Mouse (Mus musculus) spleen, postnatal 36 days (tissue): ENCODE measurements around the gene Coro1c.
A peak's percentile ranks its signal among the peaks of the same experiment; 100 is the strongest.

ENCODE experiments used
- DNase-seq, 2 experiments: peaks; one replicate each; pipeline ENCODE4 v3.0.0; 2022; ENCODE audit warnings: low spot score in 2 of 2, mixed read lengths in 1 of 2

The Coro1c gene

DNA sequence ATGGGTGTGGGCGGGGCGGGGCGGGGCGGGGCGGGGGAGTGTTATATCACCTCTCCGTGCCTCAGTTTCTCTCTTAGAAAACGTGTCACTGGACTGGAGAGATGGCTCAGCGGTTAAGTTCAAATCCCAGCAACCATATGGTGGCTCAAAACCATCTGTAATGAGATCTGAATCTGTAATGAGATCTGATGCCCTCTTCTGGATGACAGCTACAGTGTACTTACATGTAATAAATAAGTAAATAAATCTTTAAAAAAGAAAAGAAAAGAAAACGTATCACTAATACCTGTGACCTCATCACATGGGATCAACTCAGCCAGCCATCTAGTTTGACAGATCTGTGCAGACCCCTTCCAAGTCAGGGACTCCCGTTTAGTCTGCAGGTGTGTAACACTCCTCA is 21.0 kb upstream of the Coro1c start:
- no peak for DNase-seq

DNA sequence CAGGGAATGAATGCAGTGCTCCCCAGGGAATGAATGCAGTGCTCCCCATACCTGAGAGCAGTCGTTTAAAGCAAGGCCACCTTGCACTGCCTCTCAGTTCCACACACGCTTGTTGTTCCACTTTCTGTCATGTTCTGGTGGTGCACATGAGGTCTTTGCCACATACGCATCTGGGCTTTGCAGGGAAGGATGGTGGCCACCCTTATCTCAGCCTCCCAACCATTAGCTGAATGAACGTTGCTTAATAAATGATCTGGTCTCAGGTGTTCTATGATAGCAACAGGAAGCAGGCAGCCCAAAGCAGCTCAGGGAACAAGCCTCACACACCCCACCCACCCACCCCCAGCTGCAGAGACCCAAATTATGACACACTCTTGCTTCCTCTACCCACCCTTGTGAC is 16.1 kb upstream of the Coro1c start:
- DNase-seq = no peak

DNA sequence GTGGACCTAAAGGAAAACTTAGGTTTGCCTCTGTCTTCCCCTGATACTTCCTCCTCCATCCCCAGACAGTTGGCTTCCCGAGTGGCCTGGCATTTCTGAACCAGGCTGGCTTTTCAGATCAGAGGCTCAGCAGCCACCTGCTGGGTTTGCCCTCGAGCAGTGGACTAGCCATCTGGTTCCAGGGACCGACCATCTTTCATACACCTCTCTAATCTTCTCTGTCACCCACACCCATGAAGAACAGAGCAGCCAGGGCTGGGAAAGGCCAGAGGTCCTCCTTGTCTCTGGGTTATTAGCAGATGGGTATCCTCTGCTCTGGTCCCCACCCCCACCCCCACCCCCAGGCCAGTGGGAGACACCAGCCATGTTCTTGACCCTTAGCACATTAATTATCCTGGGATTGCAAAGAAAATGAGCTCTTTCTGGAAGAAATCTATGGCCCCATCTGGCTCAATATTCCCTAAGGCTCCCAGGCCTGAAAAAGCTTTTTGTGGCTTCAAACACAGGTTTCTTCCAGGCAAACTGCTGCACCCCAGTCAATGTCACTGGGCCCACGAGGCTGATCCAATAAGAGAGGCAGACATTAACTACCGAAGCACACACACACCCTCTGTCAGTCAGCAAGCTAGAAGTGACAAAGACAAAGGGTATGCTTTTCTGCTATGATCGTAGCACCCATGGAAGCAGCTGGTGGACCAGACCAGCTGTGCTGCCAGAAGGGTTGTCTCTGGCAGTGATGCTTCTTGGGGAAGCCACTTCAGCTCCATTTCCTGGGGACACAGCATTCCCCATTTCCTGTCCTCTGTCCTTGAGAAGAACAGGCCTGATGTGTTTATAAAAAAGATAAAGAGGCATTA is 13.0 kb upstream of the Coro1c start:
- DNase-seq = no peak

DNA sequence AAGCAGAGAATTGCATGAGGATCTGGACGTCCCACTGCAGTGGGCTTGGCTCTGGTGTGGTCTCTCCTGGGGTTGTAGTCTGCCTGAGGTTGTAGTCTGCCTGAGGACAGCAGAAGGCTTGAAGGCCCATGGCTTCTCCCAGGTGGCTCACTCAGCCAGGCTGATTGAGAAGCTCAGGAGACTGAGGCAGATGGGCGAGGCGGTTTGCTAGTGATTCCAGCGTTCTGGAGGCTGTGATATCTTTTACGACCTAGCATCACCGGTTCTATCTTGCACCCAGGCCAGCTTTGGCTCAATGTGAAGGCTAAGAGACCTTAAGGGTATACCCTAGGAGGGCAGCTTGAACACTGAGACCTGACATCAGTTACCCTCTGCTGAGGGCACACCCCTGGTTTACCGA is 10.5 kb upstream of the Coro1c start:
- no peak for DNase-seq

DNA sequence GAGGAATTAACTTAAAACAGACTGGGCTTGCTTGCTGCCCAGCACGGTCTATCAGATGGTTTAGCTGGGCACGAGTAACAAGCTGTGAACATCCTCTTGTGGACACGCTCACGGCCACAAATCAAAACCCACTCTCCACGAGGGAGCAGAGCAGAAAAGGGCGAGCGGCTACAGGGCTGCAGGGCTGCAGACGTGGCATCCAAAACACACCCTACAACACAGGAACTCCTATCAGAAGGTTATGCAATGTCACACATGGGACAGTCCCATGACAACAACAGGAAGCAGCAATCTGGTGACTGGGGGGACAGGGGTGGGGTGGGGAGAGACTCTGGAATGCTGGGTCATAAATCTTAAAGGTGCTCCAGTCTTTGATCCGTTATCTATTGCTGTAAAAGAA is 10.1 kb upstream of the Coro1c start:
- DNase-seq = peak in 1 of 2 experiments; percentile 29

GRCm38 (mm10) chr5:113910705-113911104 is 2.1 kb upstream of the Coro1c start:
- no peak for DNase-seq

- no peak for DNase-seq
These were observed 1.6 kb upstream of the Coro1c start for GRCm38 (mm10) chr5:113910065-113910701.

DNA sequence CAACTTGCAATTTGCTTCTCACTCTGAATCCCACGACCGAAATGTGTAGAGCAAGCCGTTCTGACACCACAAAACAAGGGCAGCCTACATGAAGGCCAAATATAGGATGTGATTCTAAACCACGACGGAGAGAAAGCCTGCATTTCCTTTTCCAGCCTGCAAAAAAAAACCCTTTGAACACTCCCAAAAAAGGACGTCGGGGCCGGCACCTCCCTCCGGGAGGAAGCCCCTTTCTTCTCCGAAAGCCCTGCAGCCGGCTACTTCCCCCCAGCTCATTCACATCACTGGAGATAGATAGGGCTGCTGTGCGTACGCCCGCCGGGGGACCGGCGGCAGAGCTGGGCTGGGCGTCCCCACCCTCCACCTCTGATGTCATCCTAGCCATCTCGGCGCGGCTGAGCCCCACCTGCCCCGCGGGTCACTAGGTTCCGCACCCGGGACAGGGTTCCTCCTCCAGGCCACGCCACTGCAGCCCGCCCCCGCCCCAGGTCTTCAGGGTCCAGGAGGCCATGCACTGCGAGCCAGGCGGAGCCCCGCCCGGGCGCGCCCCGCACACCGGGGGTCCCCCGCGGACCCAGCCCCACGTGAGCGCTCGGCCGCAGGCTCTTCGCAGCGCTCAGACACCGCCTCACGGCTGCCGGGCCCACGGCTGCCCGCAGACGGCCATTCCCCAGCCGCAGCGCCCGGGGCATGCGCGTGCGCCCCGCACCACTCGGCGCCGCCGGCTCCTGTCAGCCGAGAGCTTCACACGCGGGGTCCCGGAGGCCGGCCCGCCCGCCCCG is 581 bp downstream of the Coro1c start:
- peak; percentile 81 to 82 for DNase-seq

DNA sequence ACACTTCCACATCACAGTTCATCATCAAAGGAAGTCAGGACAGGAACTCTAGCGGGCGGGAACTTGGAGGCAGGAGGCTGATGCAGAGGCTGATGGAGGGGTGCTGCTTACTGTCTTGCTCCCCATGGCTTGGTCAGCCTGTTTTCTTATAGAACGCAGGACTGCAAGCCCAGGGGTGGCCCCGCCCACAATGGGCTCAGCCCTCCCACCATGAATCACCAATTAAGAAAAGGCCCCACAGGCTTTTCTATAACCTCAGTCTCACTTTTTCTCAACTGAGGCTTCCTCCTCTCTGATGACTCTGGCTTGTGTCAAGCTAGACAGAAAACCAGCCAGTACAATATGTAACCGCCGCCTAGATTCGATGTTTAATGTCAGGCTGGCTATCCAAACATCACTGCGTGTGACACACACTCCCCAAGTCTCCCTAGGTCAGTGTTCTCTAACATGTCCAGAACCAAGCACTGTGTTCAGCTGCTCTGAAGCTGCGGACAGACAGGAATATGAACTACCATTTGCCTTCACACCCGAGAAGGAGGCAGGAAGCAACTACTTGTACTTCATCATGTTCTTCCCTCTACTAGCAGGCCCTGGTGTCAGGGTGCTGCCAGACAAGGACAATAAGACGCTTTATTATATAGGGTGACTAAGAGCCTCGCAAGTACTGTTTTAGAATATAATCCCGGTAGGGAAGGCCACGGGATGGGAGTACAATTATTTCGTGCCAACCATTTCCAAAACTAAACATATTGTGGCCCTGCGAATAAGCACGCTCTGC is 1.4 kb downstream of the Coro1c start:
- peak; percentile 35 to 62 for DNase-seq

DNA sequence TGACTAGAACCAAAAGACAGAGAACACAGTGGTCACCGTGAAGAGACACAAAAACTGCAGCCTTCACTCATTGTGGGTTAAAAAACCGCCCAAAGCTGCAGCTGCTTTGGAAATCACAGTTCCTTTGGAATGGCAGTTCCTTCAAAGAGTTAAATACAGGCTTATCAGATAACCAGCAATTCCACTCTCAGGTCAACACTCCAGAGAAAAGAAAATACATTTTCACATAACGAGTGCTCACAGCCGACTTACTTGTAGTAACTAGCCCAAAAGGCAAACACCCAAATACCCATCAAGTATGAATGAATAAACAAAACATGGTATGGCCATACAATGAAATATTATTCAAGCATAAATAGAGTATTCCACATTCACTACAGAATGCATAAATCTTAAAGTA is 3.6 kb downstream of the Coro1c start:
- DNase-seq = no peak

DNA sequence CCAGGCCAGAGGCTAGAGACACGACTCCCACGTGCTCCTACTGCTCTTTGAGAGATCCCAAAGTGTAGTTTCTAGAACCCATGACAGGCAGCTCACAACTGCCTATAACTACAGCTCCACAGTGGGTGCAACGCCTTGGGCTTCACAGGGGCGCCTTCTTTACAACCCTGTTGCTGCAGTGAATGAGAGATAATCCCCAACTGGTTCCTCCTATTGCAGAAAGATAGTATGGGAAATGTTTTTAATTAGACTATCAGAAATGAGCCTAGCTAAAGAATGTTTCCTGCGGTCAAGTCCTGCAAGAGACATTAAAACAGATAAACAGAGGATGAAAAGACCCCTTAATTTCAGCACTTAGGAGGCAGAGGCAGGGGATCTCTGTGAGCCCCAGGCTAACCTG is 5.6 kb downstream of the Coro1c start:
- DNase-seq = no peak

- no peak for DNase-seq
These were observed 6.5 kb downstream of the Coro1c start for GRCm38 (mm10) chr5:113902017-113902416.

- no peak for DNase-seq
These were observed 7.4 kb downstream of the Coro1c start for GRCm38 (mm10) chr5:113901074-113901571.

GRCm38 (mm10) chr5:113899543-113899942 is 9.0 kb downstream of the Coro1c start:
- no peak for DNase-seq

DNA sequence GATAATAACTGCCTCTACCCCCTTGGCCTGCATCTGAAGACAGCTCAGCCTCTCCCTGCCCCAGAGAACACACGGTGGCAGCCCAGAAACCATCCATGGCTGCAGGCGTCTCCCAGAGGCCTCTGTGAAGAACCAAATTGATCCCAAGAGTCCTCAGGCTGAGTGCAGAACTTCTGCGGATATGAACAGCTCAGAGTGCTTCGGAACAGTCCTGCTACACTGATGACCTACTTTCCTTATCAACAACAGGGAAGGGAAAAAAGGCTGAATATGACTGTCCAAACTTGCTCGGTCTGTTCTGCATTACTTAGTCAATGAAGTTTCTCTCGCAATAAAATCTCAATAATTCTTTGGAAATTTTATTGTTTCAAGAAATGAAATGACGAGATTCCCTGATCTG is 16.6 kb downstream of the Coro1c start:
- no peak for DNase-seq

GRCm38 (mm10) chr5:113890874-113891273 is 17.7 kb downstream of the Coro1c start:
- DNase-seq = no peak

DNA sequence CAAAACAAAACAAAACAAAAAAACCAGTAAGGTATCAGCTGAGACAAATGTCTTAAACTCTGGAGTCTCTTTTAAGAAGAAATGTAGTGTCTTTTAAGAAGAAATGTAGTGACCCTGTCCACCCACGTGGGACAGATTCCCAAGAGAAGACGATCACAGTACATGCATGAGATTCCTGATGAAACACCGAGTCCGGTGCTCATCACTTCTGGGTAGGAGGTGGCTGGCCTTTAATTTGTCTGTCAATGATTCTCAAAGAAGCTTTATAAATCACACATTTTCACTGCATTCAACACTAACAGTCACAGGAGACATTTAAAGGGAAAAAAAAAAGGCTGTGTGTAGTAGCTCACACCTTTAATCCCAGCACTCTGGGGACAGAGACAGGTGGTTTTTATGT is 18.6 kb downstream of the Coro1c start:
- no peak for DNase-seq

DNA sequence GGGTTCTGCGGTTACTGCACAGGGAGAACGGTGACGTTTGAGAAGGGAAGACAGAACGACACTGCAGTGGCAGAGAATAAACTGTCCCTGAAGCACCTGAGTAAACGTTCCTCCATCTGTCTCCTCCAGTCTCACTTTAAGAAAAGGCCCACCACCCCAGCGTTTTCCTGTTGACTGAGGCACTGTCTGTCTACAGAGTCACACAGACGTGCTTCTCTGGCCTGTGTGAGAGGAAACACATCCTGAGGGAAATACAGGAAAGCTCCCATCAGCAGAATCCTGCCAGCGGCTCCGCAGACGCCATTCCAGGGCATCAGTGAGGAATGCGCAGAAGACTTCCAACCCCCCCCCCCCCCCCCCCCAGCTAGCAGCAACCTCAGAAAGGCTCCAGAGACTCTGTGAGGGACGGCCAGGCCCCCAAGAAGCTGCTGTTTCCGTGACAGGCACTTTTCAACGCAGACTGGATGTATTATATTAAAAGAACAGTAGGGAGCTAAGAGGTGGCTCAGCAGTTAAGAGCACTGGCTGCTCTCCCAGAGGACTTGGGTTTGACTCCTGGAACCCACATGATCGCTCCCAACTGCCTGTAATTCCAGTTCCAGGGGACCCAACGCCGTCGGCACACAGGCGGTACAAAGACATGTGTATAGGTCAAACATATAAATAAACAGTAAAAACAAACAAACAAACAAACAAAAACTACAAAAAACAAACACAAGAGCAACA is 19.2 kb downstream of the Coro1c start:
- no peak for DNase-seq

- no peak for DNase-seq
These were observed 20.3 kb downstream of the Coro1c start for GRCm38 (mm10) chr5:113888186-113888795.

- no peak for DNase-seq
These were observed 21.4 kb downstream of the Coro1c start for GRCm38 (mm10) chr5:113887132-113887531.
